Mouse (Mus musculus) thymus, adult 2 months (tissue): Measurements from ENCODE around the gene Icmt.

Source experiments
- CTCF ChIP-seq: fragments of 200-500 bp; IDR thresholded peaks from 2 replicates; pipeline ENCODE4 v1.5.1; 2012; ENCODE audit warnings: mild to moderate bottlenecking, control low read depth, low read length, moderate library complexity, borderline replicate concordance; ENCODE audit not compliant: control insufficient read depth, poor library complexity, insufficient read depth; ENCODE audit errors: extremely low read depth
- POLR2A ChIP-seq: fragments of 200-500 bp; IDR thresholded peaks from 2 replicates; pipeline ENCODE4 v1.6.1; 2012; ENCODE audit warnings: mild to moderate bottlenecking, low read length, control low read depth, moderate library complexity; ENCODE audit not compliant: control insufficient read depth, poor library complexity, insufficient read depth; ENCODE audit errors: extremely low read depth

GRCm38 (mm10) chr4:152307542-152307941, 10.5 kb downstream of the Icmt start:
- no peak for TF ChIP-seq CTCF
- no peak for TF ChIP-seq POLR2A
